Mouse (Mus musculus) limb, embryonic 10.5 days (tissue): ENCODE results near the gene Gm15217. TPM values are rescaled to one million over a fixed set of nuclear protein-coding genes. Genes with fewer than 3 reads are reported as not detected.

Experiments used
- DNase-seq: peaks from one replicate; pipeline ENCODE4 v3.0.0-alpha.2; 2017; ENCODE audit warnings: low spot score
- H3K27ac ChIP-seq: fragments of 300-500 bp; sonication (generic); 2 replicates; pipeline ENCODE4 v1.5.1; 2016; ENCODE audit warnings: mild to moderate bottlenecking
- H3K27me3 ChIP-seq: fragments of 300-500 bp; sonication (generic); 2 replicates; pipeline ENCODE4 v1.6.1; 2016; ENCODE audit warnings: low read depth, mild to moderate bottlenecking; ENCODE audit not compliant: poor library complexity, severe bottlenecking
- H3K36me3 ChIP-seq: fragments of 300-500 bp; sonication (generic); 2 replicates; pipeline ENCODE4 v1.6.1; 2016; ENCODE audit warnings: mild to moderate bottlenecking, moderate library complexity
- H3K4me1 ChIP-seq: fragments of 300-500 bp; sonication (generic); 2 replicates; pipeline ENCODE4 v1.6.1; 2016
- H3K4me3 ChIP-seq: fragments of 300-500 bp; sonication (generic); 2 replicates; pipeline ENCODE4 v1.5.1; 2016; ENCODE audit warnings: mild to moderate bottlenecking, moderate library complexity
- H3K9me3 ChIP-seq: fragments of 300-500 bp; sonication (generic); replicated peaks from 2 replicates; pipeline ENCODE4 v1.6.1; 2016; ENCODE audit warnings: mild to moderate bottlenecking
- WGBS: fragments of 180-500 bp; shearing (Covaris S2); methylation state at CpG from one replicate; pipeline ENCODE4 v1.1.7; 2016; 5-methylcytosine and 5-hydroxymethylcytosine counted together
- polyA plus RNA-seq: library from polyadenylated mRNA; unstranded; fragments of >200 nt; fragmentation: Nextera tagmentation; extraction: Ambion mirVana; gene quantifications from 2 replicates; pipeline ENCODE4 v1.2.1, GENCODE M21; 2016

Gene Gm15217
- polyA plus RNA-seq, 1 experiment from 2014 or later, result 0.31 TPM

GRCm38 (mm10) chr14:46385701-46386477 lies 6.7 kb downstream of the Gm15217 start:
- Histone ChIP-seq H3K27me3 (peaks cover 38% of the 10 kb centered on the region), H3K4me3 (peak overlapping the region; percentile 64), H3K4me1 (peaks cover 76% of the 10 kb centered on the region), H3K27ac (peak overlapping the region; percentile 91), H3K9me3 (no peaks in the 10 kb centered on the region), H3K36me3 (peaks cover 32% of the 10 kb centered on the region)
- under 1% methylated on average over 39 of the region's 39 CpGs for WGBS
- no peak for DNase-seq

- Histone ChIP-seq H3K27ac (peak overlapping the region; percentile 91), H3K27me3 (peaks cover 32% of the 10 kb centered on the region), H3K36me3 (peaks cover 27% of the 10 kb centered on the region), H3K4me1 (peaks cover 76% of the 10 kb centered on the region), H3K4me3 (peak overlapping the region; percentile 64), H3K9me3 (no peaks in the 10 kb centered on the region)
- under 1% methylated on average over 28 of the region's 28 CpGs for WGBS
- no peak for DNase-seq
Observed at GRCm38 (mm10) chr14:46386478-46387356, 7.5 kb downstream of the Gm15217 start.

- Histone ChIP-seq H3K9me3 (no peaks in the 10 kb centered on the region), H3K36me3 (peaks cover 21% of the 10 kb centered on the region), H3K4me3 (peak overlapping the region; percentile 64), H3K27me3 (peaks cover 26% of the 10 kb centered on the region), H3K4me1 (peaks cover 76% of the 10 kb centered on the region), H3K27ac (peak overlapping the region; percentile 91)
- peak; percentile 94 for DNase-seq
- 0% methylated on average over 27 of the region's 27 CpGs for WGBS
Observed at GRCm38 (mm10) chr14:46387357-46387671, 8.1 kb downstream of the Gm15217 start.

DNA sequence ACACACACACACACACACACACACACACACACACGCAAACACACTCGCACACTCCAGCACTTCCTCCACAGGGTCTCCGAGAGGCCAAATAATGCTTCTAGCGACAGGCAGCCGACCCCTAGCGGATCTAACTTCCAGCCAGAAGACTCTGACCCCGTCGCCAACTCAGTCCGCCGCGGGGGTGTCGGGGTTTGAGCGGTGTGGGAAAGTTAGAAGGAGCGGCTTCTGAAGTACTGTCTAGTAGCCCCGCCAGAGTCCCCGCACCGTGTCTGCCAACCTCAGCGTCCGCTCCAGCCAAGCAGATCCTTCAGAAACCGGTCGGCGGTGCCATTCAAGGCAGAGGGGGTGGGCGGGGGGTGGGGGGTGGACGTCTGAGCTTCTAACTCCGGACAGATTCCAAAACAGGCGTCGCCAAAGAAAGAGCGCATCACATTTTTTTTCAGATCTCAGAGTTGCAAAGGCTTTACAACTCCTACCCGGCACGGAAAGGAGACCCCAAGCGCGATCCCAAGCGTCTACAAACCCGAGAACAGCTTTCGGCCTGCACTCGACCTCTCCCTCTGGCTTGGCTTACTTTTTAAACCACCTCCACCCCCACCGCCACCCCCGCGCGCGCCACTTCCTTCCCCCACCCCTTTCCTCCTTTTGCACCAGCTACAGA lies 8.7 kb downstream of the Gm15217 start:
- peak overlapping the region; percentile 91 for H3K27ac ChIP-seq
- H3K27me3 ChIP-seq, result peaks cover 20% of the 10 kb centered on the region
- peaks cover 78% of the 10 kb centered on the region for H3K4me1 ChIP-seq
- peak; percentile 79 for DNase-seq
- H3K36me3 ChIP-seq, result peaks cover 14% of the 10 kb centered on the region
- H3K4me3 ChIP-seq, result peak overlapping the region; percentile 64
- under 1% methylated on average over 41 of the region's 41 CpGs for WGBS
- no peaks in the 10 kb centered on the region for H3K9me3 ChIP-seq

DNA sequence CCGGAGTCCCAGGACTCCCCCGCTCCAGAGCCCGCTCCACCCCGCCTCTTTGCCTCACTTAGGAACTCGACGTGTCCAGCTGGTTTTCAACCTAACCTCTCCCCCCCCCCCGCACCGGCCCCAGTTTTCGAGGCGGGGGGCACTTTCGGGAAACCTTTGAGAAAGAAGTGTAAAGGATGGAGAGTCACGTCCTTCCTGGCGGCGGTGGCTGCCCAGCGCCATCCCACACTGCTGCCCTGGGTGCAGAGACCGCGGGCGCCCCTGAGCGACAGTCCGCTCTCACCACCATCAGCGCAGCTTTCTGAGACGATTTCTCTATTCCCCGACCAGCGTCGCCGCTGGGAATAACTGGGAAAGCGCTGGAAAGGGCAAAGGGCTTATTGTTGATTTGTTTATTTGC lies 9.4 kb downstream of the Gm15217 start:
- H3K27ac ChIP-seq, result peak overlapping the region; percentile 91
- H3K9me3 ChIP-seq, result no peaks in the 10 kb centered on the region
- DNase-seq, result peak; percentile 79
- peaks cover 18% of the 10 kb centered on the region for H3K27me3 ChIP-seq
- H3K36me3 ChIP-seq, result peaks cover 9% of the 10 kb centered on the region
- H3K4me1 ChIP-seq, result peaks cover 78% of the 10 kb centered on the region
- WGBS, result 1% methylated on average over 27 of the region's 27 CpGs
- H3K4me3 ChIP-seq, result peak overlapping the region; percentile 64

DNA sequence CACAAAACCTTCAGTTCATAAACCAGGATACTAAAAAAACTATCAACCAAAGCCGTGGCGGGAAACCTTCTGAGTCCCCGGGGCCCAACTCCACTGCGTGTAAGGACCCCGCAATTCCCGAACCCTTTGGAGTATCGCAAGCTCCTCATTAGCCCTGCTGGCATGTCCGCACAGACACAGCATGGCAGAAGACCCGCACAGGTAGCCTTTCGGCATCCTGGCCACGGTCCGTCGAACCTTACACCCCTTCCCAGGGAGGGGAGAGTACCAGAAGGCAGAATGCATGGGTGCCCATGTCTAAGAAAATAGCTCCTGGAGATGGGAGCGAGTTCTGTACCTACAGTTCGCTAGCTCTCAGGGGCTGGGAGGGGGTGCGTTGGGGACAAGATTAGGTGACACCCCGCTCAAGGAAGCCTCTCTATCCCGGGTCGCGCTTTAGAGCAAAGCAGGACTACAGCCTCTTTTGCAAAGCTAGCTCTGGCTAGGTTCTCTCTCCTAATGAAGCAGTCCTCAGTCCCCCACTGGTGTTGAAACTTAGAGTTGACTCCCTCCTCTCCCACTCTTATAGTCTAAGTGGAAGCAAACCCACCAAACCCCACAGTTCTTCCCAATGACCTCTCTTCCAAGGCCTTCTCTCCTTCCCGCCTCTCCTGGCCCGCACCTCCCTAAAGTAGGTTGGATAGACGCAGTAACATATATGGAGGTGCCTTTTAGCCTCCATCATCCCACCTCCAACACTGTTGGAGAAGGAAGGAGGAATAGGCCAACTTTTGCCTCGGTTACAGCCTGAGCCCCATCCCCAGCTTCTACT lies 10.4 kb downstream of the Gm15217 start:
- peaks cover 24% of the 10 kb centered on the region for H3K27me3 ChIP-seq
- peak; percentile 49 for DNase-seq
- WGBS, result 2% methylated on average over 24 of the region's 24 CpGs

DNA sequence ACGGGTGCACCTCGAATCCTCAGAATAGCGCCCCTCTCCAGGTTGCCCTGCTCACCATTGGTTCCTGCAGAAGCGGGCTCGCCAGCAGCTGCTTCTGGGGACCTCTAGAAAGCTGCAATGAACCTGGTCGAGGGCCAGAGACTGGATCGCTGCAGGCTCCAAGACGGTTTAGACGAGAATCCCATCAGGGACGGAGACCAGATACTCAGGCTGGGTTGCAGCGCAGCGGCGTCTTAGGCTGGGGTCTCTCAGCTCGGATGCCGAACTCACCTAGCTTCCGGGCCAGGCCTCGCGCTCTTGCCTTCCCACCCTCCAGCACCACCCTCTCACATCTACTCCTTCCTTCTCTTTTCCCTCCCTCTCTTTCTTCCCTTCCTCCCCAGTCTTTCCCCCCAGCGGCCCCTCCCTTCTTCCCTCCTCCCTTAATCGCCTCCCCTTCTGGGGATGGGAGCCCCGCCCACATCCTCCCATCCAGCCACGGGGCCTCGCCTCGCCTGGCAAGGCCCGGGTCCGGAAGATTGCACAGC lies 11.1 kb downstream of the Gm15217 start, which contains the start of gene Bmp4:
Gene Bmp4 (minus strand): TSS at position 421 of the 527 bp plus-strand sequence.
- Histone ChIP-seq H3K4me1 (peaks cover 61% of the 10 kb centered on the region), H3K9me3 (no peaks in the 10 kb centered on the region), H3K4me3 (peak within 1 kb of the TSS; percentile 64), H3K27me3 (peaks cover 24% of the 10 kb centered on the region), H3K36me3 (no peaks in the 10 kb centered on the region), H3K27ac (peak within 1 kb of the TSS; percentile 91)
- DNase-seq, result peak; percentile 83
- under 1% methylated on average over 26 of the region's 26 CpGs for WGBS

More for the DNA sequence above, 10.4 kb downstream of the Gm15217 start:
- Histone ChIP-seq H3K9me3 (no peaks in the 10 kb centered on the region), H3K4me3 (peak overlapping the region; percentile 64), H3K4me1 (peaks cover 68% of the 10 kb centered on the region), H3K36me3 (no peaks in the 10 kb centered on the region), H3K27ac (peak overlapping the region; percentile 91)

GRCm38 (mm10) chr14:46391621-46392170 lies 12.5 kb downstream of the Gm15217 start:
- H3K4me1 ChIP-seq, result peaks cover 47% of the 10 kb centered on the region
- H3K27ac ChIP-seq, result no peak overlapping the region
- no peak overlapping the region for H3K4me3 ChIP-seq
- H3K36me3 ChIP-seq, result no peaks in the 10 kb centered on the region
- peaks cover 33% of the 10 kb centered on the region for H3K27me3 ChIP-seq
- DNase-seq, result no peak
- 26% methylated on average over 6 of the region's 6 CpGs for WGBS
- no peaks in the 10 kb centered on the region for H3K9me3 ChIP-seq

DNA sequence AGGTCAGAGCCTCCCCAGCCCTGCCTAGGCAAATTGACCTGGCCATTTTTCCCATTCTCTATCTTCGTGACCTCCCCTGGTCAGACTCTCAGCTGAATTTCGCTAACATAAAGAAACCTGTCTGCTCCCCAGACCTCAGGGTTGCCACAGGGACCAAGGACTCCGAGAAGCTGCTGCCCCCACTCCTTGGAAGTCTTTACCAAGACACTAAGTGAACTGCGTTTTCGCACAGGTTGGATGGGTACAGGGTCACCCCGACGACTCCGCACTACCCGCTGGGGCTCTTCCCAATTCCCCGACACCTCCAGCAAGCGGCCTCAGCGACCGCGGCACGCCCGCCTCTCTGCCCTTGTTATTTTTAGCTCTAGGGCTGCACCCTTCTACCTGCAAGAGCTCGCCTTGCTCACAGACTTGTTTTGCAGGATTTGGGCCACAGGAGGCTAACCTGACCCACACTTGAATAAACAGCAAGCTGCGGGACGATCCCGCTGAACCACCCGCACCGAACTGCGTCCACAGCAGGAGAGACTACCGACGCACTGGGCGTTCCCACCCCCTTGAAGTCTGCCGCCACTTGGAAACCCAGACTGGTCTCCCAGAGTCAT lies 19.0 kb downstream of the Gm15217 start:
- H3K4me1 ChIP-seq, result peaks cover 18% of the 10 kb centered on the region
- peaks cover 46% of the 10 kb centered on the region for H3K27me3 ChIP-seq
- 1% methylated on average over 27 of the region's 27 CpGs for WGBS
- H3K36me3 ChIP-seq, result no peaks in the 10 kb centered on the region
- DNase-seq, result peak; percentile 58
- H3K27ac ChIP-seq, result peak overlapping the region; percentile 40
- H3K9me3 ChIP-seq, result no peaks in the 10 kb centered on the region
- peak overlapping the region; percentile 47 for H3K4me3 ChIP-seq

- Histone ChIP-seq H3K9me3 (no peaks in the 10 kb centered on the region), H3K4me3 (no peak overlapping the region), H3K36me3 (no peaks in the 10 kb centered on the region), H3K27me3 (peaks cover 39% of the 10 kb centered on the region), H3K4me1 (peaks cover 18% of the 10 kb centered on the region), H3K27ac (no peak overlapping the region)
- no peak for DNase-seq
- WGBS, result 67% methylated on average over 2 of the region's 2 CpGs
Observed at GRCm38 (mm10) chr14:46399925-46400324, 20.7 kb downstream of the Gm15217 start.

GRCm38 (mm10) chr14:46408319-46408718 lies 29.1 kb downstream of the Gm15217 start:
- Histone ChIP-seq H3K4me3 (no peak overlapping the region), H3K4me1 (peaks cover 4% of the 10 kb centered on the region; the same call in 1 of the 2 replicates), H3K27ac (no peak overlapping the region), H3K36me3 (no peaks in the 10 kb centered on the region), H3K27me3 (no peaks in the 10 kb centered on the region), H3K9me3 (no peaks in the 10 kb centered on the region)
- 92% methylated on average over 3 of the region's 3 CpGs for WGBS
- DNase-seq, result no peak
